Mouse (Mus musculus) left cerebral cortex, adult 8-10 months (tissue): ENCODE results near the gene Serpinb9b. TPM values are rescaled to one million over a fixed set of nuclear protein-coding genes. Genes with fewer than 3 reads are reported as not detected.

ENCODE experiments used
- total RNA-seq, 4 experiments: library from RNA; stranded (reverse); gene quantifications; 2 replicates each; pipeline ENCODE4 v1.2.4; 2022

Serpinb9b gene
- total RNA-seq, 4 experiments from 2014 or later: not detected

Other genes starting within 250 kb of the Serpinb9b start
- gene Mylk4, start 243.5 kb upstream of the Serpinb9b start, total RNA-seq: under 1 TPM; 0.33 to 0.89 (median 0.80) TPM
- 10 to 100 TPM; 53.1 to 65.3 (median 59.2) TPM for gene Wrnip1, start 225.4 kb upstream of the Serpinb9b start, total RNA-seq
- gene D930007J09Rik, start 224.6 kb upstream of the Serpinb9b start, total RNA-seq: not detected
- 10 to 100 TPM in 1 of 4 experiments, 1 to 10 TPM in 3; 6.4 to 10.4 (median 7.5) TPM for gene Serpinb1a, start 176.2 kb upstream of the Serpinb9b start, total RNA-seq
- not detected for gene Serpinb1c, start 129.2 kb upstream of the Serpinb9b start, total RNA-seq
- 1 to 10 TPM; 1.2 to 1.6 (median 1.3) TPM for gene Serpinb6b, start 62.2 kb upstream of the Serpinb9b start, total RNA-seq
- gene Serpinb9, start 24.2 kb upstream of the Serpinb9b start, total RNA-seq: 1 to 10 TPM; 4.7 to 6.2 (median 5.7) TPM
- 1 to 10 TPM; 1.5 to 2.4 (median 1.7) TPM for gene Serpinb1b, start 51.2 kb downstream of the Serpinb9b start, total RNA-seq
- not detected for gene Serpinb9c, start 132.3 kb downstream of the Serpinb9b start, total RNA-seq
- not detected for gene Serpinb9d, start 165.5 kb downstream of the Serpinb9b start, total RNA-seq
- not detected for gene Serpinb9e, start 222.2 kb downstream of the Serpinb9b start, total RNA-seq